Mouse (Mus musculus): ENCODE measurements at regions not wholly inside any gene's neighbourhood (a gene's known extent, or its start where the extent isn't known, plus 50 kb on each side); places are given as distances from the start of the nearest gene placed in this dataset.

DNA sequence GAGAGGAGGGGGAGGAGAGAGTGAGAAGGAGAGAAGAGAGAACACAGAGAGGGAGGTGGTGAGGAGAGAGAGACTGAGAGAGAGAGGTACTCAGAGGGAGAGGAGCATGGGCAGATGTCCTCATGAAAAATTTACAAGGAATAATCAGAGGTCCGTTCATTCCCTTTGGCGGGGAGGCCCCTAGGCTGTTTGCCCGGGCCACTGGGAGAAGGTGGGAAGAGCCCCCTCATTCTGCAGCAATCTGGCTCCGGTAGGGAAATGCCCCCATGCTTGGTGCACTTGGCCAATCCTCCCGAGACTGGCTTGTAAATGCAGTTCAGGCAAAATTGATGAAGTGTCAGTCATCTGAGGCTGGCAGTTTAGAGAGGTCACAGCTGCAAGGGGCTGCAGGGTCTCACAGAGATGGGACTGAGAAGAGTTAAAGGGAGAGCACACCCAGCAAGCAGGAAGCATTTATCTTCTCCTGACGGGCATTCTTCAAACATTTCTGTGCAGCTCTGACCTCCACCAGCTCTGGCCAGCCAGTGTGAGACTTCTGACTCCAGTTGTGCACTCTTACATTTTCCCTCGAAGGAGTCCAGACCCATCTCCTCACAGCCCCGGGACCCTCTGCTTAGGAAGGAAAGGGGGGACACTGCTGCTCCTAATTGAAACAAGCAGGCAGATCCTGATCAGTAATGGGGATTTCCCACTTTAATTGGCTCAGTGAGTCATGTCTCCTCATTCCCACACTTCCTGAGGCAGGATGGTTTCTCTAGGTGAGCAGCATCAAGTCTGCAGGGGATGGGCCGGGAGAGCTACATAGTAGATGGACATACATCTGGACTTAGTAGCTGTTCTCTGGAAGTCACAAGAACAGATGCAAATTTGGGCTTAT, 65.5 kb downstream of the Cmpk2 start:
- no peak for DNase-seq

- no peak for DNase-seq
These were observed 64.7 kb downstream of the Cmpk2 start for GRCm38 (mm10) chr12:26533641-26534151.

GRCm38 (mm10) chr12:26532823-26533640, 64.0 kb downstream of the Cmpk2 start:
- peak; percentile 43 to 55 for DNase-seq

GRCm38 (mm10) chr12:26532076-26532475, 63.1 kb downstream of the Cmpk2 start:
- no peak for DNase-seq
